ENCODE assay signal across 9 mouse cellular contexts in the genomic region with DNA sequence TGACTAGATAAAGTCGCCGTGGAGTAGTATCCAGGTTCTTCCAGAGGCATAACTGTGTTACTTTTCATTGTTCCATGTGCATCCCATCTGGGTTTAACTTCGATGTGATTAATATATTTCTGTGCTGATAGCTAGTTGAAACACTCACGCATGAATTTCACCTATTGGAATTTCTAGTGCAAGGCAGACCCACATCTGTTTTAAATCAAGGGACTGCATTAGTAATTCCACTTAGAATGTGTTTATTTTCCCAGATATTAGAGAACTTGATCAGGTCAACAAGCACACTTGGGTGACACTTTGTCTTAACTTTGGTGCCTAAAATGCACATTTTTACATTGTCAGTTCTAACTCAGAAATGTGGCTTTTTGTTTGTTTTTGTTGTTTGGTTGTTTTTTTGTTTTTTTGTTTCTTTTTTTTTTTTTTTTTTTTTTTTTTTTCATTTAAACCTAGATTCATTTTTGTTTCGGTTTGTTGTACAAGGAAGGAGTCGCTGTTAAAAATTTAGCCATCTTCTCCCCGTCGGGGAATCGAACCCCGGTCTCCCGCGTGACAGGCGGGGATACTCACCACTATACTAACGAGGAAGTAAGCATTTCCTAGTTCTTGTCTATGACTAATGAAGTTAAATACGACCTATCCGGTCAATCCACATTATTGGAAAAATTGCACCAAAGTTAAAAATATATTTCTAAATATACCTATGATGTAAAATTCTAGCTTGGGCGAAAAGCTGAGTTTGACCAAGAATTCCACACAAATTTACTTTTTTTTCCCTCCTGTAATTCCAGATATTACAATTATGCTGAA. TPM values are rescaled to one million over a fixed set of nuclear protein-coding genes. Genes with fewer than 3 reads are reported as not detected.
DNase-seq lines count a peak whose midpoint lies in the region; ATAC-seq and TF ChIP-seq lines count a peak whose summit lies in the region.
"Had no signal": no experiment of that assay in that cellular context is flagged by ENCODE, and none has a peak within 500 bp of the region (broad histone marks: within the 10 kb centered on the region; RNA-seq: fewer than 3 reads in every experiment).

No protein-coding gene starts in this region.

- no peaks in the 10 kb centered on the region for H3K9me3 ChIP-seq in forebrain, embryonic 12.5 days
- H3K9me3 ChIP-seq: limb, embryonic 15.5 days had no signal

- no peak overlapping the region for H3K4me2 ChIP-seq in forebrain, embryonic 12.5 days

- no peak overlapping the region; the same call in 1 of the 2 replicates for H3K4me3 ChIP-seq in layer of hippocampus, adult 2 months
- H3K4me3 ChIP-seq in forebrain, embryonic 12.5 days (replicated peaks), result 0 out of 2 replicates have a peak overlapping the region, but pooled peaks have one; percentile 11
- no peak overlapping the region for H3K4me3 ChIP-seq in liver, adult 2 months (ENCODE audit: insufficient read depth, low read depth, low read length)

- no peak overlapping the region for H3K9ac ChIP-seq in forebrain, embryonic 12.5 days
- no peak overlapping the region for H3K9ac ChIP-seq in liver, adult 2 months (ENCODE audit: low read depth, low read length)
- H3K9ac ChIP-seq: limb, embryonic 15.5 days had no signal

- 0 out of 2 replicates have a peak, but pooled peaks cover 6% of the 10 kb centered on the region for H3K27me3 ChIP-seq in forebrain, embryonic 12.5 days
- H3K27me3 ChIP-seq in liver, adult 2 months (ENCODE audit: control insufficient read depth, insufficient read depth, low read length), result no peaks in the 10 kb centered on the region
- H3K27me3 ChIP-seq: limb, embryonic 15.5 days had no signal

- no peak for TF ChIP-seq CTCF in layer of hippocampus, adult 2 months (conservative IDR thresholded peaks at IDR 0.05)
- no peak for TF ChIP-seq CTCF in liver, adult 2 months (IDR thresholded peaks at IDR 0.05; ENCODE audit: low read depth, low read length)

- peak; percentile 49 to 56 for DNase-seq in layer of hippocampus, adult 2 months (ENCODE audit: low spot score in 2 of 2)
- no peak for DNase-seq in layer of hippocampus, adult 9-10 months (ENCODE audit: low spot score)
- peak; percentile 54 to 61 for DNase-seq in adrenal gland, adult 18-20 months (ENCODE audit: low spot score in 2 of 2)
- DNase-seq in induced T-regulatory cell, adult 2 months (ENCODE audit: low read depth), result peak; percentile 78
- DNase-seq in liver, adult 2 months (ENCODE audit: extremely low read depth, low read depth, low spot score), result peak; percentile 49
- DNase-seq in natural killer cell, adult 2 months (ENCODE audit: low spot score in 2 of 2), result peak; percentile 60 to 81
- DNase-seq in thymus, postnatal 36 days, result peak; percentile 79 to 82

- H3K36me3 ChIP-seq in forebrain, embryonic 12.5 days (replicated peaks), result no peaks in the 10 kb centered on the region
- no peaks in the 10 kb centered on the region for H3K36me3 ChIP-seq in liver, adult 2 months (ENCODE audit: control insufficient read depth, insufficient read depth, low read length)
- H3K36me3 ChIP-seq: limb, embryonic 15.5 days had no signal

- H3K4me1 ChIP-seq in forebrain, embryonic 12.5 days, result peaks cover 7% of the 10 kb centered on the region; the same call in 1 of the 2 replicates
- peaks cover 2% of the 10 kb centered on the region; the same call in 1 of the 2 replicates for H3K4me1 ChIP-seq in liver, adult 2 months (ENCODE audit: control insufficient read depth, insufficient read depth, low read length)

- WGBS in forebrain, embryonic 12.5 days, result 11% methylated on average over 17 of the region's 17 CpGs
- 27% methylated on average over 17 of the region's 17 CpGs for WGBS in liver, adult 2 months

- no peak for ATAC-seq in forebrain, embryonic 12.5 days (ENCODE audit: low FRiP score)

- no peak overlapping the region for H3K27ac ChIP-seq in layer of hippocampus, adult 2 months
- no peak overlapping the region for H3K27ac ChIP-seq in forebrain, embryonic 12.5 days
- no peak overlapping the region for H3K27ac ChIP-seq in liver, adult 2 months (replicated peaks; ENCODE audit: insufficient read depth, low read depth, low read length)
- H3K27ac ChIP-seq: limb, embryonic 15.5 days had no signal

- TF ChIP-seq POLR2A in liver, adult 2 months (IDR thresholded peaks at IDR 0.05; ENCODE audit: extremely low read depth, insufficient read depth, low read length), result no peak

- no peaks in the 10 kb centered on the region for H3K79me2 ChIP-seq in liver, adult 2 months (ENCODE audit: control insufficient read depth, insufficient read depth, low read length)

RNA-seq across cellular contexts. Expression of gene Zfp184, which starts 9.7 kb away (rescaled TPM):
- 1 to 10 TPM; 3.5 to 4.6 TPM for total RNA-seq in layer of hippocampus, adult 2 months (2021)
- 1 to 10 TPM in 1 of 2 experiments, under 1 TPM in 1; 0.80 to 1.5 TPM for total RNA-seq in adrenal gland, adult 18-20 months (2021)
- polyA plus RNA-seq in forebrain, embryonic 12.5 days (2016; fragmentation: Nextera tagmentation; extraction: Ambion mirVana), result 24.5 and 26.7 TPM in 2 replicates
- total RNA-seq in liver, adult 2 months (2014; rRNA removed), result 0.18 and 0.60 TPM in 2 replicates
- 0.07 and 0.11 TPM in 2 replicates for polyA plus RNA-seq in liver, adult 2 months (2012; rRNA removed)

RNA-seq across cellular contexts. Expression of gene Pom121l2, which starts 45.8 kb away (rescaled TPM):
- total RNA-seq in layer of hippocampus, adult 2 months (2021), result under 1 TPM in 1 of 2 experiments, not detected in 1; 0.18 TPM
- not detected for total RNA-seq in adrenal gland, adult 18-20 months (2021)
- polyA plus RNA-seq in forebrain, embryonic 12.5 days (2016; fragmentation: Nextera tagmentation; extraction: Ambion mirVana), result 0.13 TPM in 1 of 2 replicates, not detected in the other
- total RNA-seq in liver, adult 2 months (2014; rRNA removed), result not detected in 2 replicates
- not detected in 2 replicates for polyA plus RNA-seq in liver, adult 2 months (2012; rRNA removed)
